Mouse (Mus musculus) adrenal gland, adult 18-20 months (tissue): ENCODE measurements around the gene Mup17. TPM values are rescaled to one million over a fixed set of nuclear protein-coding genes. Genes with fewer than 3 reads are reported as not detected.
"Not testable (repeated sequence)": the region's sequence is repeated elsewhere in the genome, so short reads cannot be mapped to it uniquely, and the experiment has no call there.

Experiments used
- DNase-seq, 2 experiments: peaks; one replicate each; pipeline ENCODE4 v3.0.0; 2021 to 2022; ENCODE audit warnings: low spot score in 2 of 2
- long read RNA-seq, 2 experiments: library from polyadenylated mRNA; stranded (forward); transcript quantifications; one replicate each; pipeline ENCODE4 v2.0.0; 2021
- total RNA-seq, 2 experiments: library from RNA; stranded (reverse); gene quantifications; 1 replicate in 1 of 2; 2 replicates in 1 of 2; pipeline ENCODE4 v1.2.3; 2021

Gene Mup17
- under 1 TPM in 1 of 2 experiments, not detected in 1; 0.86 TPM for total RNA-seq
- long read RNA-seq, experiment 1, result 0 reads
- long read RNA-seq, experiment 2, result 0 reads

GRCm38 (mm10) chr4:61595771-61596170 is at the start of gene Mup17:
TSS of gene Mup17 (minus strand) at chr4:61595871.
- not testable (repeated sequence) for DNase-seq

- DNase-seq, result not testable (repeated sequence)
Measured at GRCm38 (mm10) chr4:61571561-61571960, 24.1 kb downstream of the Mup17 start.

DNA sequence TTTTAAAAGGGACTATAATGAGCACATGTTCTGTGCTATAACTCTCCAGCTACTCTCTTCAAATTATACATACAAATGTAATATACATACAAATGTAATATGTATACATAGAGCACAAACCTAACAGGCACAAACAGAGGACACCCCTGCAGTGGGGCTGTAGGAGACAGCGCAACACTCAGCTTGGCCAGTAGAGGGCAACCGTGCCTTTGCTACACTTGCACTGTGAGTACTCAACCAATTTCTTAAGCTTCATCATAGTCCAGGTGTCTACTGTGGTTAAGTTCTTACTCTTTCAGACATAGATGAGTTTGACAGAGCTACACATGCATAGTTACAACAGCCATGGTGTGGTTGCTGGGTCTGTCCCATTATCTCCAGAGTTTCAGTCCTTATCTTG is 39.8 kb downstream of the Mup17 start:
- DNase-seq, result peak in 1 of 2 experiments; percentile 2

Other genes with a start within 250 kb of the Mup17 start
- not detected for gene Mup15, start 156.1 kb downstream of the Mup17 start, total RNA-seq
- gene Mup16, start 76.3 kb downstream of the Mup17 start, total RNA-seq, result 10 to 100 TPM in 1 of 2 experiments, not detected in 1; 15.9 TPM
- gene Mup18, start 78.3 kb upstream of the Mup17 start, total RNA-seq, result under 1 TPM in 1 of 2 experiments, not detected in 1; 0.46 TPM
- under 1 TPM in 1 of 2 experiments, not detected in 1; 0.83 TPM for gene Mup19, start 186.4 kb upstream of the Mup17 start, total RNA-seq
- not detected for gene Mup5, start 239.4 kb upstream of the Mup17 start, total RNA-seq